Mouse (Mus musculus): ENCODE data around the gene Ttc23.

GRCm38 (mm10) chr7:67775623-67776022 lies 128.4 kb downstream of the Ttc23 start:
- TF ChIP-seq KAT2A (conservative IDR thresholded peaks at IDR 0.05; ENCODE audit: low read depth, low read length), result no peak
- TF ChIP-seq CTCF (IDR thresholded peaks at IDR 0.05 in 2 of 3, conservative IDR thresholded peaks at IDR 0.05 in 1 of 3; ENCODE audit: control insufficient read depth in 1 of 3, insufficient read depth in 1 of 3, low read depth in 2 of 3, low read length in 3 of 3, poor library complexity in 1 of 3, severe bottlenecking in 1 of 3), result no peak
